ENCODE assay signal across 16 mouse cellular contexts in genomic region chr6:17327216-17327615, GRCm38 (mm10). TPM values are rescaled to one million over a fixed set of nuclear protein-coding genes. Genes with fewer than 3 reads are reported as not detected.
A peak's percentile ranks its signal among the peaks of the same experiment; 100 is the strongest.
DNase-seq lines count a peak whose midpoint lies in the region; ATAC-seq and TF ChIP-seq lines count a peak whose summit lies in the region.
"Had no signal": no experiment of that assay in that cellular context is flagged by ENCODE, and none has a peak within 500 bp of the region (broad histone marks: within the 10 kb centered on the region; RNA-seq: fewer than 3 reads in every experiment).

No protein-coding gene starts in this region.

- H3K4me2 ChIP-seq in heart, embryonic 11.5 days: peak overlapping the region; percentile 48
- H3K4me2 ChIP-seq in lung, postnatal 0 days (replicated peaks; ENCODE audit: low read depth, low read length): no peak overlapping the region
- peak overlapping the region; percentile 42 for H3K4me2 ChIP-seq in embryonic facial prominence, embryonic 14.5 days (ENCODE audit: low read depth, low read length)
- no peak overlapping the region for H3K4me2 ChIP-seq in neural tube, embryonic 11.5 days (ENCODE audit: low read depth)

- 0 out of 2 replicates have a peak, but pooled peaks cover 5% of the 10 kb centered on the region for H3K4me1 ChIP-seq in heart, embryonic 11.5 days (ENCODE audit: control insufficient read depth, insufficient read depth, low read length)
- no peaks in the 10 kb centered on the region for H3K4me1 ChIP-seq in lung, postnatal 0 days (ENCODE audit: insufficient read depth, low read depth, low read length)
- H3K4me1 ChIP-seq in lung, adult 2 months (ENCODE audit: control insufficient read depth, insufficient read depth, low read length): peaks cover 23% of the 10 kb centered on the region
- no peaks in the 10 kb centered on the region for H3K4me1 ChIP-seq in embryonic facial prominence, embryonic 14.5 days (ENCODE audit: control insufficient read depth, insufficient read depth, low read length)
- no peaks in the 10 kb centered on the region for H3K4me1 ChIP-seq in neural tube, embryonic 11.5 days (ENCODE audit: control insufficient read depth, insufficient read depth, low read length)

- H3K27ac ChIP-seq in heart, embryonic 11.5 days (ENCODE audit: low read depth, low read length): no peak overlapping the region
- H3K27ac ChIP-seq in lung, postnatal 0 days (ENCODE audit: low read length): no peak overlapping the region
- H3K27ac ChIP-seq in embryonic facial prominence, embryonic 14.5 days (replicated peaks; ENCODE audit: low read depth, low read length): no peak overlapping the region
- no peak overlapping the region for H3K27ac ChIP-seq in neural tube, embryonic 11.5 days (ENCODE audit: low read depth, low read length)

- TF ChIP-seq CTCF in lung, postnatal 0 days (IDR thresholded peaks at IDR 0.05): no peak
- no peak for TF ChIP-seq CTCF in lung, adult 2 months (IDR thresholded peaks at IDR 0.05; ENCODE audit: insufficient read depth, low read length)

- 34% methylated on average over 11 of the region's 11 CpGs for WGBS in heart, embryonic 11.5 days (ENCODE audit: insufficient replicate concordance)
- WGBS in lung, postnatal 0 days: 48% methylated on average over 11 of the region's 11 CpGs
- 38% methylated on average over 11 of the region's 11 CpGs for WGBS in lung, adult 2 months
- WGBS in embryonic facial prominence, embryonic 14.5 days: 18% methylated on average over 11 of the region's 11 CpGs
- 54% methylated on average over 11 of the region's 11 CpGs for WGBS in neural tube, embryonic 11.5 days

- H3K27me3 ChIP-seq in heart, embryonic 11.5 days (ENCODE audit: control insufficient read depth, insufficient read depth, low read length): no peaks in the 10 kb centered on the region
- H3K27me3 ChIP-seq in lung, postnatal 0 days (replicated peaks; ENCODE audit: insufficient read depth, low read length): no peaks in the 10 kb centered on the region
- no peaks in the 10 kb centered on the region for H3K27me3 ChIP-seq in embryonic facial prominence, embryonic 14.5 days (replicated peaks; ENCODE audit: control insufficient read depth, insufficient read depth, low read length)
- H3K27me3 ChIP-seq in neural tube, embryonic 11.5 days (ENCODE audit: control insufficient read depth, insufficient read depth, low read length): no peaks in the 10 kb centered on the region

- DNase-seq in heart, adult 8-10 months (ENCODE audit: low spot score): no peak
- peak; percentile 6 for DNase-seq in lung, postnatal 0 days (ENCODE audit: low spot score)
- DNase-seq in lung, adult 2 months: no peak
- peak; percentile 52 for DNase-seq in embryonic facial prominence, embryonic 14.5 days (ENCODE audit: low spot score)
- DNase-seq in neural tube, embryonic 11.5 days (ENCODE audit: low spot score): peak; percentile 21
- no peak for DNase-seq in cerebellum, postnatal 25 days
- DNase-seq: cerebellum, adult 8-10 months; forebrain, postnatal 0 days; gastrocnemius, postnatal 36 days; kidney, postnatal 36 days; layer of hippocampus, postnatal 36 days; liver; right cerebral cortex, postnatal 4 days; thymus, postnatal 25 days had no signal

- TF ChIP-seq EP300 in lung, postnatal 0 days (IDR thresholded peaks at IDR 0.05): no peak

- TF ChIP-seq POLR2A in lung, adult 2 months (IDR thresholded peaks at IDR 0.05; ENCODE audit: borderline replicate concordance, extremely low read depth, low read depth, low read length): no peak

- H3K9ac ChIP-seq in heart, embryonic 11.5 days (ENCODE audit: low read depth, low read length): no peak overlapping the region
- H3K9ac ChIP-seq in lung, postnatal 0 days (replicated peaks; ENCODE audit: low read depth): no peak overlapping the region
- peak overlapping the region; percentile 23; the same call in 1 of the 2 replicates for H3K9ac ChIP-seq in embryonic facial prominence, embryonic 14.5 days (ENCODE audit: low read depth, low read length)
- H3K9ac ChIP-seq in neural tube, embryonic 11.5 days (ENCODE audit: low read length): no peak overlapping the region
- H3K9ac ChIP-seq: forebrain, postnatal 0 days had no signal

- no peak for ATAC-seq in heart, embryonic 11.5 days (replicated peaks; ENCODE audit: insufficient number of reproducible peaks, low FRiP score, low TSS enrichment)
- no peak for ATAC-seq in lung, postnatal 0 days
- ATAC-seq in embryonic facial prominence, embryonic 14.5 days (ENCODE audit: low read depth): no peak
- no peak for ATAC-seq in neural tube, embryonic 11.5 days (ENCODE audit: insufficient read depth, low FRiP score, low TSS enrichment)
- ATAC-seq: forebrain, postnatal 0 days; hindbrain, embryonic 16.5 days had no signal

- H3K4me3 ChIP-seq in heart, embryonic 11.5 days (ENCODE audit: low read depth, low read length): no peak overlapping the region
- H3K4me3 ChIP-seq in lung, postnatal 0 days (ENCODE audit: low read depth, low read length): no peak overlapping the region
- no peak overlapping the region for H3K4me3 ChIP-seq in lung, adult 2 months (replicated peaks; ENCODE audit: extremely low read depth, low read depth, low read length)
- H3K4me3 ChIP-seq in embryonic facial prominence, embryonic 14.5 days (ENCODE audit: low read depth, low read length): no peak overlapping the region
- H3K4me3 ChIP-seq in neural tube, embryonic 11.5 days (ENCODE audit: low read depth, low read length): no peak overlapping the region

- H3K36me3 ChIP-seq in heart, embryonic 11.5 days (ENCODE audit: control insufficient read depth, insufficient read depth, low read length): no peaks in the 10 kb centered on the region
- peaks cover 6% of the 10 kb centered on the region for H3K36me3 ChIP-seq in lung, postnatal 0 days (ENCODE audit: insufficient read depth, low read length)
- H3K36me3 ChIP-seq in embryonic facial prominence, embryonic 14.5 days (ENCODE audit: control insufficient read depth, insufficient read depth, low read length): no peaks in the 10 kb centered on the region
- no peaks in the 10 kb centered on the region for H3K36me3 ChIP-seq in neural tube, embryonic 11.5 days (ENCODE audit: control insufficient read depth, insufficient read depth, low read length)

- H3K9me3 ChIP-seq in heart, embryonic 11.5 days (replicated peaks; ENCODE audit: control insufficient read depth, low read length): no peaks in the 10 kb centered on the region
- no peaks in the 10 kb centered on the region for H3K9me3 ChIP-seq in lung, postnatal 0 days (ENCODE audit: low read length)
- H3K9me3 ChIP-seq in embryonic facial prominence, embryonic 14.5 days (ENCODE audit: control insufficient read depth, low read length): no peaks in the 10 kb centered on the region
- H3K9me3 ChIP-seq in neural tube, embryonic 11.5 days (ENCODE audit: control insufficient read depth, low read length): no peaks in the 10 kb centered on the region

RNA-seq across cellular contexts. Expression of gene Cav1, which starts 21.1 kb away (rescaled TPM):
- polyA plus RNA-seq in heart, embryonic 11.5 days (2014; fragmentation: Nextera tagmentation; extraction: Ambion mirVana): 69.2 and 81.5 TPM in 2 replicates
- 100 to 1,000 TPM; 156 to 240 (median 203) TPM for total RNA-seq in heart, adult 8-10 months (2022)
- polyA plus RNA-seq in lung, postnatal 0 days (2015; fragmentation: Nextera tagmentation; extraction: Ambion mirVana): 1,087 and 1,202 TPM in 2 replicates
- 1,746 and 2,229 TPM in 2 replicates for polyA plus RNA-seq in lung, adult 2 months (2012; rRNA removed)
- polyA plus RNA-seq in embryonic facial prominence, embryonic 14.5 days (2014; fragmentation: Nextera tagmentation; extraction: Ambion mirVana): 195 and 238 TPM in 2 replicates
- polyA plus RNA-seq in neural tube, embryonic 11.5 days (2014; fragmentation: Nextera tagmentation; extraction: Ambion mirVana): 16.5 and 19.9 TPM in 2 replicates

RNA-seq across cellular contexts. Expression of gene Cav2, which starts 46.2 kb away (rescaled TPM):
- polyA plus RNA-seq in heart, embryonic 11.5 days (2014; fragmentation: Nextera tagmentation; extraction: Ambion mirVana): 13.7 and 15.9 TPM in 2 replicates
- total RNA-seq in heart, adult 8-10 months (2022): 10 to 100 TPM; 28.1 to 43.5 (median 41.9) TPM
- 318 and 355 TPM in 2 replicates for polyA plus RNA-seq in lung, postnatal 0 days (2015; fragmentation: Nextera tagmentation; extraction: Ambion mirVana)
- polyA plus RNA-seq in lung, adult 2 months (2012; rRNA removed): 220 and 261 TPM in 2 replicates
- 30.4 and 40.5 TPM in 2 replicates for polyA plus RNA-seq in embryonic facial prominence, embryonic 14.5 days (2014; fragmentation: Nextera tagmentation; extraction: Ambion mirVana)
- polyA plus RNA-seq in neural tube, embryonic 11.5 days (2014; fragmentation: Nextera tagmentation; extraction: Ambion mirVana): 5.3 and 6.4 TPM in 2 replicates

Comparison
In these comparisons a context has a peak if more than half of its experiments do, and no peak if none do; other contexts are left out.
1. DNase-seq: peak in lung, postnatal 0 days (single experiment), embryonic facial prominence, embryonic 14.5 days (single experiment) and neural tube, embryonic 11.5 days (single experiment); none in heart, adult 8-10 months (single experiment), lung, adult 2 months (single experiment) and cerebellum, postnatal 25 days (0 of 2).
2. H3K4me2 ChIP-seq: peak in heart, embryonic 11.5 days (single experiment) and embryonic facial prominence, embryonic 14.5 days (single experiment); none in lung, postnatal 0 days (single experiment) and neural tube, embryonic 11.5 days (single experiment).